Mouse (Mus musculus): Measurements from ENCODE around the gene Vipr2. TPM values are rescaled to one million over a fixed set of nuclear protein-coding genes. Genes with fewer than 3 reads are reported as not detected.
A peak's percentile ranks its signal among the peaks of the same experiment; 100 is the strongest.

The Vipr2 gene
- total RNA-seq, 1 experiment from 2014 or later, result 7.0 TPM

GRCm38 (mm10) chr12:116094765-116095555 is 17.4 kb downstream of the Vipr2 start:
- ATAC-seq (replicated peaks; ENCODE audit: low read depth, poor library complexity, severe bottlenecking), result no peak

DNA sequence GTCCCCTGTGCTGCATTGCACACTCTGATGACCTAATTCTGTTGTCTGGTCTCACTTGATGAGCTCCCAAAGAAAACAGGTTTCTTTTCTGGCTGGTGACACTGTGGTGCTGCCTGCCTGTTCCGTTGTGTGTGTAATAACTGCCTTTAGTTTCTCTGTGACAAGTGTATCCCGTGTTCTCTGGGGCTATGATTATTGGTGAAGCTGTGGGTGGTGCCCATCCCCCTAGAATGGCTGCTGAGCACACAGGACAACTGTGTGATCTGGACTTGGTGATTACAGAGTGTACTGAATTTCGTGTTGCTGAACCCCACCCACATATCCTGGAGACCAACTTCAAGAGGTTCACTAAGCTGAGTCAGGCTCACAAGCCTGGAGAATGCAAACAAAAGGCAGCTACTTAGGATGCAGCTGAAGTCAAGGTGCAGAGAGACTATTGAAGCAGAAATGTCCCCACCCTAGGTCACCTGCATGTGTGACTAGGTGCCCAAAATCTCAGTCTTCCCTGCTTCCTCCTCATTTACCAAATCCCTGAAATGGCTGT is 18.9 kb downstream of the Vipr2 start:
- no peak for ATAC-seq (replicated peaks; ENCODE audit: low read depth, poor library complexity, severe bottlenecking)

GRCm38 (mm10) chr12:116097166-116097565 is 19.6 kb downstream of the Vipr2 start:
- ATAC-seq (replicated peaks; ENCODE audit: low read depth, poor library complexity, severe bottlenecking), result no peak

DNA sequence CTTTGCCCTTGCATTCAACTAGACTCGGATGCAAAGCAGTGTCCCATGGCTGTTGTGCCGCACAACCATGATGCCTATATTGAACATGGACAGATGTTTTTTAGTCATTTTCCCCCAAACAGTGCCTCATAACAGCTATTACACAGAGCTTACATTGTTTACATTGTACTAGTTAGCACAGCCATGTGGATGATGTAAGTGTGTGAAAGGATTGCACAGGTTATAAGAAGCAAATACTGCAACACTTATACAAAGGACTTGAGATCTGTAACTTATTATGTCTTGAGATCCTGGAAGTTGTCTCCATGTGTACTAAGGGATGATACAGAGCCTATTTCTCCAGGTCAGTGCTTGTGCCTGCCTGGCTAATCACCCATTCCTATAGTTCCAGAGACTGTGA is 24.4 kb downstream of the Vipr2 start:
- ATAC-seq (replicated peaks; ENCODE audit: low read depth, poor library complexity, severe bottlenecking), result no peak

DNA sequence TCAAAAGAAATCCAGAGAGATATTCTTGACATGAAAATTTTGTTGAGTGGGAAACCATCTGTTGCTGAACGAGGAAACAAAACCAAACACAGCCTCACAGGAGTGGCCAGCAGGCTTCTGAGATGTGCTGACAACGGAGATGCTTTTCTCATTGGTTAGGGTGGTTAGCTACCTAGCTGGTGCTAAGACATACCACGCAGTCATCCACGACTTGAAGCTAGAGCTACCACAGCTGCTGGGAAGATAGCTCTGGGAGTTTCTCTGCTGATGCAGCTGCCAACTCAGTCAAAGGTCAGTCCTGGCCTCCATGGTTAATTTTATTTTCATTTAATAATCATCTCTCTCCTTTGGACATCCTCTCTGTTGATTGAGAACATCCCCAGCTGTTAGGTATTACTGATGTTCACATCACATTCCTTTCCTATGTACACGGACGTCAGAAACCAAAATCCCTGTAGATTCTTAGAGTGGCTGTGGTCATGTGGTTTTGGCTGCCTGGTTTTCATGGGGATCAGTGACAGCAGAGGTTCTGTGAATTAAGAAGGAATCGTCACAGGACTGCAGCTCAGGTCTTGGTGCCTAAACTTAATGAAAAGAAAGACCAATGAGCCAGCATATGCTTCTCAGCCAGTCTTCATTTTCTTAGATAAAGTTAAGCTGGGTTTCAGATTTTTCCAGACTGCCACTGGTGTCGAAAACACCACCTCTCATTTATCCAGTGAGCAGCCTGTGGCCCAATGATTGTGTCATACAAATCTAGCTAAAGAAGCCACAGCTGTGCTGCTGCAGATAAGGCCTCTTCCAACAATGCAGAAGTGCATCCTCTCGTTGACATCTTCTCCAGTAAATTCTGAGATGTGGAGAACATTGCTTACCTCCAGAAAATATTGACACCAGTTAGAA is 32.2 kb downstream of the Vipr2 start:
- peak; percentile 52; the same call in 1 of the 2 replicates for ATAC-seq (replicated peaks; ENCODE audit: low read depth, poor library complexity, severe bottlenecking)

GRCm38 (mm10) chr12:116111007-116111694 is 33.6 kb downstream of the Vipr2 start:
- ATAC-seq (replicated peaks; ENCODE audit: low read depth, poor library complexity, severe bottlenecking), result no peak

- ATAC-seq (replicated peaks; ENCODE audit: low read depth, poor library complexity, severe bottlenecking), result no peak
These were observed 38.3 kb downstream of the Vipr2 start for GRCm38 (mm10) chr12:116115781-116116180.

DNA sequence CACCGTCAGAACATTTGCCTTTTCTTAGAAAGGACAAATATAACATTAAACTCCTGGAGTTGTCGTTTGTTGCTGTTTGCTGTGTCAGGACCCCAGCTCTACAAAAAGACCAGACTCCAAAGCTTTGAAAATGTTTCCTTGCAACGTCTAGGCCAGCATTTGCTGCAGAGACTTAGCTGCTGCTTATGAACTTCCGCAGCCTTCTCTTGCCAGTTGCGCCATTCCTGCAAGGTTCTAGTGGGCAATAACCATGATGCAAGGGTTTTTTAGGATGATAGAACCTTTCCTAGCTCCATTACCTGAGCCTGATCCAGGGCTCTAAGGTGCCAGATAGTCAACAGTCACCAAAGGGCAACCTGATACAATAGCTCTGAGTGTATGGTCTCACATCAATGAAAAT is 38.9 kb downstream of the Vipr2 start:
- no peak for ATAC-seq (replicated peaks; ENCODE audit: low read depth, poor library complexity, severe bottlenecking)

DNA sequence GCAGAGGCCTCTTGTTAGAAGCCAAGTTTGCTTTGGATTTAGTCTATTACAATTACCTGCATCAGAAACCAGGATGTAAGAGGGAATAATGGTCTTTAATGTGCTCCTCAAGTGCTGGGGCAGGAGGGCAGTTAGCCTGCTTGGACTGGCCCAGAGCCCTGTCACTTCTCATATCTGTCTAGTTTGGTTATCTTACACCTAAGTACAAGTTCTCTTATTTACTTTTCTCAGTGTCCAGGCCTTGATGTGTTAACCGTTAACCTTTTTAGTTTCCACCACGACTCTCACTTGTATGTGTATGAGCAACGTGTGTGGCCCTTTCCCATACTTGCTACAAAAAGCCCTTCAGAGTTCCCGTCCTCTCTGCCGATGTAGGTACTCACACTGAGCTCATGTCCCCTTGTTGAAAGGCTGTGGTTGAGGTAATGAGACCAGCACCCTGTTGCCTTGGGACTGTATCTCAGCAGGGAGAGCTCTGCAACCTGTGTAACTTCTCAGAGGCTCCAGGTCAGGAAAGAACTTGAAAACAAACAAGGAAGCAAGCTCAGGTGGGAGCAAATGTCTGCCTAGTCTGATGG is 39.9 kb downstream of the Vipr2 start:
- no peak for ATAC-seq (replicated peaks; ENCODE audit: low read depth, poor library complexity, severe bottlenecking)

DNA sequence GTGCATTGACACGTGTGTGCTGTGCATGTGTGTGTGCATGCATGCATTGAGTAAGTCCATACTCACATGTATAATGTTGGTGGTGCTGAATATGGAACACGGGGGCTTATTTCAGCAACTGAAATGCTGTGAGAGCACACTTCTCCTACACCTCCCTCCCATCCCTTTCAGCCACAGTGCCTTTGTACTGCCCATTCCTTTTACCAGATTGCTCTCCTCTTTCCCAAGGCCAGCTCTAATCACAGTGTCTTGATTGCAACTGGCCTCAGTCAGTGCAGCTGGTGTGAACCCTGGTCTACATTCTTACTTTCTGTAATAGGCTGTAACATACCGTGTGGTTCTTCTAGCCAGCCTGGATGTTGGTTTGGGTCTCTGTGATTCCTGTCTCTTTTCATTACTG is 41.5 kb downstream of the Vipr2 start:
- no peak for ATAC-seq (replicated peaks; ENCODE audit: low read depth, poor library complexity, severe bottlenecking)

- no peak for ATAC-seq (replicated peaks; ENCODE audit: low read depth, poor library complexity, severe bottlenecking)
These were observed 46.3 kb downstream of the Vipr2 start for GRCm38 (mm10) chr12:116123786-116124185.

DNA sequence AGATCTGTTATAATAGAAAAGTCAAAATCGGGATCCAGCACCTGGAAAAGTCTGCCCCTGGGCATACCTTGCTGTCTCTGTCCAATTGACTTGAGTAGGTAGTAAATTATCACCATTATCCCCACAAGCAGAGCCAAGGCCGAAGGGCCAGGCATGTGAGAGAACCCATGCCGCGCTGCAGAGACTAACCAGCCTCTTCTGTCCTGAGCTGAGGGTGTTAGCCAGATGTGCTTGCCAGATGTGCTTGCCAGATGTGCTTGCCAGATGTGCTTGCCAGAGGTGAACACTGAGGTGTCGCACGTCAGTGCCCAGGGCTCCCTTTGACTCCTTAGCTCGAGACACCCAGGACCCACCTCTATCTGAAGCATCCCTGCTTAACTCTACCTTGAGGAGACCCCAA is 53.4 kb downstream of the Vipr2 start:
- ATAC-seq (replicated peaks; ENCODE audit: low read depth, poor library complexity, severe bottlenecking), result no peak

GRCm38 (mm10) chr12:116132909-116133308 is 55.4 kb downstream of the Vipr2 start:
- ATAC-seq (replicated peaks; ENCODE audit: low read depth, poor library complexity, severe bottlenecking), result no peak

DNA sequence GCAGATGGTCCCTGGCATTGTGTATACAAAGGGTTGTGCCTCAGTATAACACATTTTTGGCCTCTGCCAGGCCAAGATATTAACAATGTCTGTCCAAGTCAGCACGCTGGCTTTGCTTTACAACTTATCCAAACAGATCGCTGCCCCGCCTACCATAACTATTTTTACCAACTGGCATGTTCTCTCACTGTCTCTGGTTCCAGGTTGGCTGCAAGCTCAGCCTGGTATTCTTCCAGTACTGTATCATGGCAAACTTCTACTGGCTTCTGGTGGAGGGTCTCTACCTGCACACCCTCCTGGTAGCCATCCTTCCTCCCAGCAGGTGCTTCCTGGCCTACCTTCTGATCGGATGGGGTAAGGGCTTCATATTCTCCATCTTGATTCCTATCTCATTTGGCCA is 58.4 kb downstream of the Vipr2 start:
- ATAC-seq (replicated peaks; ENCODE audit: low read depth, poor library complexity, severe bottlenecking), result no peak

DNA sequence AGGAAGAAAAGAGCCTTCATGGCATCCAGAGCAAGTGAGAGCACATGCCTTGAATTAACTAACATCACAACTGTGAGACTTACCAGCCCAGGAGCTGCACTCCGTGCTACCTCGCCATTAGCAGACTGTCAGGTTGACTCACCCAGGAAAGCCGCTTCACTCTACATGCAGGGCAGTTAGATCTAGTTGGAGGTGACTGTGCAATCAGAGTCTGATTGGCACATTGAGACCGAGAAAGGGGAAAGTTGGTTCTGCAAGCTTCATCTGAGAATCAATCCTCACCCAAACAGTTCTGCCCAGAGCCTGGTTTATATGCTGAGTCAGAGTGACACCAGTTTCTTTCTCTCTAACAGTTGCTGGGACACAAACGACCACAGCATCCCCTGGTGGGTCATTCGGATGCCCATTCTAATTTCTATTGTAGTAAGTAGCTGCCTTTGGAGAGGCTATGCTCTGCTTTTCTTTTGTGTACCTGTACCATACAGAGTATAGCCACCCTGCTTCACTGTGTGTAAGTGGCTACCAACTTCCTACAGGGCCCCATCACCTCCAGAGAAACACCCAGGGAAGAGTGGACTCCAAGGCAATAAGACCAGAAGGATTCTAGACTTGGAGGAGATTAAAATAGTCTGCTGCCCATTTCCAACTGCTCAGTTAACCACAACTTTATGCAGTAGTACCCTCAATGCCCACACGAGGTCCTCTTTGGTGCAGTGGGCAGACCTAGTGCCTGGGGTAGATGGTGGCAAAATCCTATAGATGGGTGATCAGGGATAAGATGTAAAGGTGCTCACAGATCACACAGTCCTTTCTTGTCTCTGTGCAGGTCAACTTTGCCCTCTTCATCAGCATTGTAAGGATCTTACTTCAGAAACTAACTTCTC is 61.0 kb downstream of the Vipr2 start:
- ATAC-seq (replicated peaks; ENCODE audit: low read depth, poor library complexity, severe bottlenecking), result peak; percentile 49

GRCm38 (mm10) chr12:116140605-116141004 is 63.1 kb downstream of the Vipr2 start:
- ATAC-seq (replicated peaks; ENCODE audit: low read depth, poor library complexity, severe bottlenecking), result no peak

DNA sequence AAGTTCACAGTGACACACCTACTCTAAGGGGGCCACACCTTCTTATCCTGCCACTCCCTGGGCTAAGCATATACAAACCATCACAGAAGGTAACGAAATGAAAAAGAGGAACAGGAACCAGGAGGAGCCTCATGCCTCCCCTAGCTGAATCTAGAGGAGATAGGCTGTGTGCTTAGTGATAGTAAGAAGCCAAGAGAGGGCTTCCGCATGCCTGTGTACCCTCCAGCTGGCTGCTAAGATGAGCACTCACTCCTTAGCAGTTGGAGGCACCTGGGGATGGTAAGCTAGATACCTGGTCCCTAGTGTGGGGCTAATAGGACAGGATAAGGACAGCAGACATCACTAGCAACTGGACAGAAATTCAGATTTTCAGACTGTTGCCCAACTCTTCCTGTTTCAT is 64.3 kb downstream of the Vipr2 start:
- peak; percentile 63 for ATAC-seq (replicated peaks; ENCODE audit: low read depth, poor library complexity, severe bottlenecking)

DNA sequence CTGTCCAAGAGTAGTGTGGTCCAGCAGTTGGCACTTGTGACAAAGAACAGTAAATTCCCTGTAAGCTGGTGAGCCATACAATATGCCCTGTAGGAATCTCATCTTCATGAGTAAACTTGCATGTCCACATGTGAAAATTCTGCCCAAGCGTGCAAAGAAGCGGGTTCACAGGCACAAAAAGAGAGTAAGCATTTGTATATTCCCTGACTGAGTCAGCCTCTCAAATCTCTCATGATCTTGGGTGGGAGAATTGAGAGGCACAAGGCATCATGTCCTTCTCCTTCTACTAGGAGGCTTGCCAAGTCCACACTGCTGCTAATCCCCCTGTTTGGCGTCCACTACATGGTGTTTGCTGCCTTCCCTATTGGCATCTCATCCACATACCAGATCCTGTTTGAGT is 64.9 kb downstream of the Vipr2 start:
- no peak for ATAC-seq (replicated peaks; ENCODE audit: low read depth, poor library complexity, severe bottlenecking)

- ATAC-seq (replicated peaks; ENCODE audit: low read depth, poor library complexity, severe bottlenecking), result peak; percentile 64
These were observed 67.7 kb downstream of the Vipr2 start for GRCm38 (mm10) chr12:116145246-116145645.
